Mouse (Mus musculus) embryo, embryonic 10.5 days (tissue): ENCODE results near the gene Wwc2.

Experiments
- DNase-seq: peaks from one replicate; pipeline ENCODE4 v3.0.0-alpha.2; 2015; ENCODE audit warnings: low spot score

Gene Wwc2

DNA sequence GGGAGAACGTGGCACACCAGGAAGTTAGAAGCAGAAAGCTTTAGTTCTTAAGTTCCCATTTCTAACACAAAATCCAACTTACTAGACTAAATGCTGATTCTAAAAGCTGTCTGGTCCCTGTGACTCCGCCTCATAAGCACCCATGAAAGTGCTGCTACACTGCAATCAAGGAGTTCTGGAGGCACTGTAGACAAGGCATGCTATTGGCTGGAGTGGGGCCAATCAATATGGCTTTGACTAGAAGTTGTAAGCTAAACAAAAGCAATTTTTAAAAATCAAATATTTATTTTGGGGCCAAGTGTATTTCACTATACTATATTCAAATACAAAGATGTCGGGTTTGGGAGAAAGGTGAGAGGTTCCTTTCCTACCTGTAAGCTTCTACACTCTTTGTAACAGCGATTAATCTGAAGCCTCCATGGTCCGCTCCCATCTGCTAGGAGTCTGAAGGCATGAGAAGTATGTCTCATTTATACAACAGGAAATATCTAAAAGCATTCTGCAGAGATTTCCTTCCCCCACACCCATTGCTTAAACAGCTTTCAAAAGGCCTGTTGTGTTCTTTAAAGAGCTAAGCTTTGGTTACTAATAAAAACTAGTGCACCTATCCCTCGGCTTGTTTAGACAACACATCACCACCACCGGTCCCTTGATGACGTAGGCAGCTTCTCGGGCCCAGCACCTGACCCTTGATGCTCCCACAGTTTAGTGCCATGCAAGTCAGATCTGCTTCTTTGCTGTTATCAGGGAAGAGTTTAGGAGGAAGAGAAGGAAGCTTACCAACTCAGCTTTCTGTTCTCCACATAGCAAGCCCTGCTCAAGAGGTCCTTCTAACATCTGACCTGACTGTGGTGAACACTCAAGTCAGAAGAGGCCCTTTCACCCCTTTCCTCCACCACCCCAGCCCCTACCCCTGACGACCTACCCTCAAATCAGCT is 50.5 kb downstream of the Wwc2 start:
- DNase-seq, result no peak

DNA sequence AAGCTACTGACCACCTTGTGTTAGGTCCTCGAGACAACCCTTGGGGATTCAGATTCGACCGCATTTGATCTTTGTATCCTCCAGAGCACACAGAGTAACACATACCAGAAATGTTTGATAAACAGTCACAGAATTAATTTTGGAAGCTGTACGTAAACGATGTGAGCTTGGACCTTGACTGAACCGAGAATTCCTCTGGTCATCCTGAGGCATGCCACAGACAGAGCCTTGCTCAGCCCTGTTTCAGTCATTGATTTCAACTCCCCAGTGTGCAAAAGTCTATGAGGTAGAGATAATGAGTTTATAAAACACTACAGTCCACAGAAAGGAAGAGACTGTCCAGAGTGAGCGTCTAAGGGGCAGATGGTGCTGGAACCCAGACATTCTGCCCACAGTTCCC is 51.5 kb downstream of the Wwc2 start:
- DNase-seq, result no peak

DNA sequence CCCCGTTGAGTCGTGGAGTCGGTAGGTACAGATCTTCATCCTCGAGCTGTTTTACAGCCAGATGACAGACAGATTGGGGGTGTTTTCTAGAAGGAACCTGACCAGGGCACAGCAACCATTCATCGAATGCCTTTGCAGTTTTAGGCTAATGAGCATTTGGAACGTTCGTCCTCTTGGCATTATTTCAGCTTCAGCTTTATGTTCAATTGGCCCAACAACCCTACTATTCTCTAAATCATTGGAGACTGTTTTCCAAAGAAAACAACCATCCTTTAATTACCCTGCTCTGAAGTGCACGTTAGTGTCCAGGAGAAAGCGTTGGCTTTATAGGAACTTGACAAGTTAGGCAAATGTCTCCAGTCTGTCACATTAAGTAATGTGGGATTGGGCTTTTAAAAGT is 54.3 kb downstream of the Wwc2 start:
- DNase-seq, result no peak

DNA sequence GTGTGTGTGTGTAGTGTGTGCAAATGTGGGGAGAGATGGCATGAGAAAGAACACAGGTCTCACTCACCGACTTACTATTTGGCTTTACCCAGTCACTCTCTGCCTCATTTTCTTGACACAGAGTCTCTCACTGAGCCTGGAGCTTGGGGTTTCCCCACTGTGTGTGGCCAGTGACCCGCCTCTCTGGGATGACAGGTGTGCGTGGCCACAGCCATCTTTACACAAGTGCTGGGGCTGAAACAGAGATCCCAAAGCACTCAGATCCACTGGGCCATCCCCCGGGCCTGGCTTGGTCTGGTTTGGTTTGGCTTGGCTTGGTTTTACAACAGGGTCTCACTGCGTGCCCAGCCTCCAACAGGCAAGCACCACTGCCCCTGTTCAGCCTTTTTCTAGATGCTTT is 55.3 kb downstream of the Wwc2 start:
- DNase-seq, result no peak

DNA sequence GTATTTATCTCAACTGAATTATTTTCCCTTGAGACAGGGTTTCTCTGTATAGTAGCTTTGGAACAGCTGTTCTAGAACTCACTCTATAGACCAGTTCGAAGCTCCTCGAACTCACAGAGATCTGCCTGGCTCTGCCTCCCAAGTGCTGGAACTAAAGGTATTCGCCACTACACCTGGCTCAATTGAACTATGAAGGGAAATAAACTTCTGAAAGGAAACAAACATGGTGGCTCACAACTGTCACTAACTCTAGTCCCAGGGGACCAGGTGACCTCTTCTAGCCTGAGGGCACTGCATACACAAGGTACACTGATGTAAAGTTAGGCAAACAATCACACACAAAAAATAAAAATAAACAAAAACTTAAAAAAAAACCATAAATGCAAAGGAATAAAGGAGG is 57.6 kb downstream of the Wwc2 start:
- no peak for DNase-seq

DNA sequence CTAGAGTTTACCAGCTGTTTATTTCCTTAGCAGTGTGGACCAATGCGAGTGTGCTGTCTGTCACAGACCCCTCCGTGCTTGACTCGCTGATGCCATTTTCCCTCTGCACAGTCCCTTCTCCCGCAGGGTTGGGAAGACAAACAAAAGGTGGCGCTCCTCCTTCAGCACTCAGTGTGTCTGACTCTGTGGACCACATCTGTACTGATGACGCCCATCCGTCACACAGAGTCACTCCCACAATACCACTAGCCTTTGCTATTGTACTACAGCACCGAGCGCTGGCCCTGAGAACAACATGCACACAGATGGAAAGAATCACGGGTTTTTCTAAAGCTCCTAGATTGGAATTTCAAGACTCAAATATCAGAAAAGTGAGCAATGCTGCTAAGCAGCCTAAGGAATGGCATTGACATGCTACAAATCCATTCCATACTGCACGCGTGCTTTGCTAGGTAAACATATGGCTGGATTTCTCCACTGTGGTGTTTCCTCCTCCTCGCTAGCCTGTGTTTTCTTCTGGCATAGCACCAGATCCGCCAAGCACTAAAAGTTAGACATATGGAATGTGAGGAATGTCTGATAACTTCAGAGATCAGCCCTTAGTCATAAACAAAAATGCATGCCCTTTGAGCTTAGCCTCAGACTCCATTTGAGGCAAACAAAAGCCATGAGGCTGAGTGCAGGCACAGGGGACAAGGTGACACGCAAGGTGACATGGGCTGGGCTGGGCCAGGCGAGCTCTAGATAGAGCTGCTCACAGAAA is 58.5 kb downstream of the Wwc2 start:
- peak; percentile 64 for DNase-seq

DNA sequence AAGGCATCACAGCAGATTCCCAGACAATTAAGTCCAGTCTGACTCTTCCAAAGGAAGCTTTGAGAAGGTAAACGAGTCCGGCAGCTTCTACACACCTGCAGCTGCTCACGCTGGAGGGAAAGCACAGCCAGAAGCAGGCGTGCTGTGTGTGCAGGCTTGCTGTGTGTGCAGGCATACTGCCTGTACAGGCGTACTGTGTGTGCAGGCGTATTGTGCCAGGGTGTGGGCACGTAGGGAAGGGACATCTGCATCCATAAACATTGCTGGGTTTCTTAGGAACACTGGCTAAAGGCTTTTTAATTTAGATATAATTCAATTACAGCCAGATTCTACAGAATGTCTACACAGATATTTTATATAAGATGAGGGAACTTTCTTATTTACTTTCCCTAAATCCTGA is 59.4 kb downstream of the Wwc2 start:
- no peak for DNase-seq

DNA sequence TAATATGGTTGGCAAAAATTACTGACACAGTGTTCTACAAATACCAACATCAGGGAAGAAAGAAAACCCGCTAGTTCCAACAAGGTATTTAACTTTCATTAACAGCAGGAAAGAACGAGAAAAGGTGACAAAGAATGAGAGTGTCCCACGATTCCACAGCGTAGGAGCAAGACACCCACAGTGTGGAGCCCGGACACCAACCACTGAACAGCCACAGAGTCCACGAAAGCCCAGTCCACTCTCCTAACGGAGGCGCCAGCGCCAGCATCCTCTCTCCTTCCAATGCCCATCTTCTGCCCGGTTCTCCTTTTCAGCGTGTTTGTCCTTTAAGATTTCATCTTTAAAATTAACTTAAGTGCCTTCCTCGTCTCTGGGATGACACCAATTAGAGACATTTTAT is 61.1 kb downstream of the Wwc2 start:
- no peak for DNase-seq

DNA sequence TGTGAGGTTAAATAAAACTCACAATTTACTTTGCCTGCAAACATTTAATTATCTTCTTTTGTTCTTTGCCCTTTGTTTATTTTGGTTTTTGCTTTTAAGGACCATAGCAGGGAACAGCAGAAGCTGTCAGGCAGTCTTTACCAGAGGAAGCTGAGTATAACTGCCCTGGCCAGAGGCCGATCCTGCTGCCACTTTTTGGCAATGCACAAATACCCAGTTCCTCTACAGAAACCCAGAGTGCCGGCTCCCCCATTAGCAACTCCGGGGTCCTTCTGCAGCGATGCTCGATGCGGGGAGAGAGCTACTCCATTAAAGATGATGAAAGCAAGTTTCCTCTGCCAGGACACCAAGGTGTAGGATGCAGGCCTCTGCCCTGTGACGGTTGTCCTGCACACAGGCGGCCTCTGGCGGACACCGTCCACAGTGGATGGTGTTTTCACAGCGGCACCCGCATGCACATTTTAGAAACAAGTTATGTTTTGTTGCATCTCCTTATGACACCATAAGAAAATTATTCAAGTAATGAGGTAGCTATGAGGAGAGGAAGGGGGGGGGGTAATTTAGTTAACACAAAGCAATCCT is 62.0 kb downstream of the Wwc2 start:
- no peak for DNase-seq

DNA sequence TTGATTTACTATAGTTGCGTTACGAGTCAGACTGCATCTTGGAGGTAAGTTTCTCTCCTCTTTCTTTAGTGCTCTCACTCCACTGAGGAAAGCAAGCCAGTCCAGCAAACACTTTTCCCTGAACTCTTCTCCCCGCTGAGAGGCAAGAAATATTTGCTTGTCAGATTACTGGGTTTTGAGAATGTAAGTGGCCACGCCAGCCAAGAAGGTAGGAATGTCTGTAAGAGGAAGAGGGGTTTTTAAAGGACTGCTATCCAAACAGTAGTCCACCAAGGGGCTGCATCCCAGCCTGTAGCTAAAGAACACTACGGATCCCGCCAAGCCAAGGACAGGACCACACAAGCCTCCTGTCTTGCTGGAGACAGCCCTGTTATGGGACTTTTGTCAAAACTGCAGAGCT is 65.8 kb downstream of the Wwc2 start:
- DNase-seq, result no peak

DNA sequence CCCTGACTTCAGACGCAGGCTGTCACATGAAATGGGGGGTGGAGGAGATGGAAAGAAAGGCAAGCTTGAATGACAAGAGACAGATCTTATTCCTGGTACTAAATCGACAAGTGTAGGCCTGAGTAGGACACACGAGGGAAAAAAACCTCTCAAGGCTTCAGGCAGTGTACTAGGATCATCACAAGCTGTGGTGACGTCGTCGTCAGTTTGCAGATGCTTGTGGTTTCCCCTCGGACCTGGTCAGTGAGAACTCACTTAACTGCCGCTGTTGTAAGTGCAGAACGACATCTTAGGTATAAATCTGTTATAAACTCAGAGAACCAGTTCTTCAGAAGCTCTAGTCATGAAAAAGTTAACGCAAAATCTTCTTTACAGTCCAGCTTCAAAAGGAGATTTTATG is 67.9 kb downstream of the Wwc2 start:
- DNase-seq, result no peak

DNA sequence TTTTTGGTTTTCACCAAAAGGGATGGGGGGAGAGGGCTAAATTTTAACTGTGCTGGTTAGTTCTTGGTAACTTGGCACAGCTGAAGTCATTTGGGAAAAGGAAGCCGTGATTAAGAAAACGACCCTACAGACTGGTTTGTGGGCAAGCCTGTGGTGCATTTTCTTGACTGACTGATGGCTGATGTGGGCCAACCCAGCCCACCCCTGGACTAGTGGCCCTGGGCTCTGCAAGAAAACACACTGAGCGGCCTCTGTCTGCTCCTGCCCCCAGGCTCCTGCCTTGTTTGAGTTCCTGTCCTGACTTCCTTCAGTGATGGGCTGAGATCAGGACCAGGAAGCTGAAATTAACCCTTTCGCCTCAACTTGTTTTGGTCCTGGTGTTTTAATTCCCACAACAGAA is 68.7 kb downstream of the Wwc2 start:
- no peak for DNase-seq

DNA sequence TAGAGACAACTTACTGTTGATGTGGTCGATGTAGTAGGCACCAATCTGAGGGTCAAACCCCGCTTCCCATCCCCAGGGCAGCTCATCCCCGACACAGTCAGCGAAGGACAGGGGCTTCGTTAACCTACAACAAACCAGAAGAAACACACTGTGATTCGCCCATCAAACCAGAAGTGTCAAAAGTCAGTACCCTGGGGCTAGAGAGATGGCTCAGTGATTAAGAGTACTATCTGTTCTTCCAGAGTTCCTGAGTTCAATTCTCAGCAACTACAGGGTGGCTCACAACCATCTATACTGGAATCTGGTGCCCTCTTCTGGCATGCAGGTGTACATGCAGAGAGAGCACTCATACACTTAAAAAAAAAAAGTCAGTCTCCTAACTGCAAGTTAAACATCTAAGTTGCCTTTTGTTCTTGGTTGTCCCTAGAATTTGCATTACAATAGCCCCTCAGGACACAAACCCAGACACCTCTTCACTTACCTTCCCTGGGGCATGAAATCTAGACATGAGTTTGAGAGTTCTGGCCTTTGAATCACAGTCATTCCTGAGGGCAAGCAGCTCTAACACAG is 70.1 kb downstream of the Wwc2 start:
- DNase-seq, result no peak

DNA sequence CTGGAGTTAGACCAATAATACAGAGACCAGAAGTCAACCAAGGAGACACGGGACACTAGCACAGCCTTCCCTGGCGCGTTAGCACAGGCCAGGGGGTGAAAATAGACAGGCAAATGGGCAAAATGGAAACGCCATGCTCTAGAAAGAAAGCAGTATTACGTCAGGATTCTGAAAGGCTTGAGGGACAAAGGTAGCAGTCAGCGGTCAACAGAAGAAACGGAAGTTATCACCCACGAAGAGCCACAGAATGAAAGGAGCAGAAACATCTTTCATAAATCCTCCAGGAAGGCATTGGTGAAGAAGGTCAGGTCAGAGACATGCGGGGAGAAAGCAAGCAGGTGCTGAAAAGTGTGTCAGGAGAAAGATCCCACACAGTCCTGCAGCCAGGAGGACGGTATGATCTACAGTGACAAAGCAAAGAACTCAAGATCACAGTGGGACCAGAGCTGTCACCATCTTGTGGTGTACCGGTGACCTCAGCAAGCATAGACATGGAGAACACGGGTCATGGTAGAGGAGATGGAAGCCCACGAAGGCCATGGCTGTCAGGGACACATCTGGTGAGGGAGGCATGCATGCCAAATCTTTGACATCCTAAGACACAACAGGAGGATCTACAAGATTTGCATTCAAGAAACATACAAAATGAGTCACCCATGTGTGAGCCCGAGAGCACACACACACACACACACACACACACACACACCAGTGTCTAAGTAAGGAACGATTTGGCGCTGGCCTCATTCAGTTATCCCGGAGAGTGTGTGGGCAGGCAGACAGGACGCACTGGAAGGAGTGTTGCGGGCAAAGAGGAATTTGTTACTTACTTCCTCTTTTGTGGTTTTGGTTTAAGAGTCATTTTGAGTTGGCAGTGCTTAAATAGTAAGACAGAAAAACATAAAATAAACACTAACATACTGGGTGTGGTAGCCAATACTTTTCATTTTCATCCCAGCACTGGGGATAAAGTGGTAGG is 73.4 kb downstream of the Wwc2 start:
- DNase-seq, result no peak

DNA sequence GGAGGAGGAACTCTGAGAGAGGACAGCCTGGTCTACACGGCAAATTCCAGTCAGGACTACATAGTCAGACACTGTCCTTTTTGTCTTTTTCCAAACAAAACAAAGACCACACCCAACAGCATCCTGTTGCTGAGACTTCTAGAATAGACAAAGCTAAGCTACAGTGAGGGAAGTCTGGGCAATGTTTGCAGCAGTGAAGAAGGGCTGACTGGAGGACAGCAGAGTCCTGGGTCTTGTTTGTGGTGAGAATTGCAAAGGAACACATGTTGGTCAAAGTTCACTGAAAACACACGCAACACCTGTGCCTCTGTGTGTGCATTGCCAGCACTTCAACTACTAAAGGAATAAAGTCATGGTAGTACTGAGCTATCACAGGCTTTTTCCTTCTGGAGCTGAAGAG is 75.2 kb downstream of the Wwc2 start:
- DNase-seq, result no peak

DNA sequence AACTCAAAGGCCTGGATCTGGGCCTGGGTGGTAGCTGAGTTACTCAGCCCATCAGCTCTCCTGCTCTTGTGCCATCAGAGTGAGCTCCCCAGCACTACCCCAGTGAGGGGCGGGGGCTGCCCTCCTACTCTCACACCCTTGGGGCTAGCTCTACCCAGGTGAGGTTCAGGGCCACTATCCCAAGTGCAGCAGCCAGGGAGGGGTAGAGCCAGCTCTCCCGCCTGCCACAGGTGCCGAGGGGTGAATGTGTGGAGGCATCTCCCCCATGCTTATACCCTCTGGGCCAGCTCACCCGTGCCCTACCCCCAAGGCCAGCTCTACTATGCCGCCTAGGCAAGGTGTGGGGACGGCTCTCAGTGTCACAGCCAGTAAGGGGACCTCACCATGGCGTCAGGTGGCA is 75.8 kb downstream of the Wwc2 start:
- no peak for DNase-seq

DNA sequence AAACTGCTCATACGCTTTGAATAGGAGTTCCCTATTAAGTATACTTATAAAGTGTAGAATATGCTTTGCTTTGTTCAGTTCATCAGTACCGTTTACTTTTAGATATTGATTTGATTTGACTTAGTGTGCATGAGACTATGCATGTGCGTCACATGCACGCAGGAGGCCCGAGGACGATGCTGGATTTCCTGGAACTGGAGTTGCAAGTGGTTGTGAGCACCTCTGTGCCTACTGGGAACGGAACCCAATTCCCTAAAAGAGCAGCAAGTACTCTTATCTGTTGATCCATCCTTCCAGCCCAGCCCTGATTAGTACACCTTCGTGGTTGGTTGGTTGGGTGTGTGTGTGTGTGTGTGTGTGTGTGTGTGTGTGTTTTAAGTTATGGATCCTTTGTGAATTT is 76.6 kb downstream of the Wwc2 start:
- no peak for DNase-seq

DNA sequence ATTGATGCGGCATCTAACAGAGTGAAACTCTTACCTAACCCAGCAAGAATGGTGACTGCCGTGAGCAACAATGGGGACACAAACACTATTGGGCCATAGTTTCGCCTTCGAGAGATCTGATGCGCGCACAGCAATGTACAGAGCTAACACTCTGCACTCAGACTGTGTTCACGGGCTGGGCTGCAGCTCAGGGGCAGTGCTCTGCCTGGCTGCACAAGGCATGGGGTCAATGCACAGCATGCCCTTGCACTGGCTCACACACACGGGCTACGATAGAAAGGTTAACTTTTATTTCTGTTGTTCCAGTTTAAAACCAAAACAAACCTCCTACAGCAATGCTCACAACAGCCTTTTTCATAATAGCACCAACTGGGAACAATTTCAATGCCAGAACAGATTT is 77.1 kb downstream of the Wwc2 start:
- no peak for DNase-seq

DNA sequence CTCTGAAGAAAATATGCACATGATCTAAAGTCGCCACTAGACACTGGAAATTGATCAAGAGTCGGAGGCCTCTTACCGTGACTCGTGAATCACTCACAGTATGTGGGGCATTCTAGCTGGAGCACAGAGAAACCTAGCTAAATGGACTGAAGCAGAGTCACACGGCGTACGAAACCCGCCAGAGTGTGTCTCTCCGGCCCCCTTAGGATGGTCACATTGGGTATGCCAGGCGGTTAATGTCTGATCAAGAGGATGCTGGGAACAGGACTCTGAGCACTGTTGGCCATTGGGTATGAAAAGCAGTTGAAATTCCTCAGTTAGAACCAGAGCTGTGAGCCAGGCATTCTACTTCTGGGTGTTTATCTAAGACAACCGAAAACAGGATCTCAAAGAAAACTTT is 81.0 kb downstream of the Wwc2 start:
- DNase-seq, result no peak

DNA sequence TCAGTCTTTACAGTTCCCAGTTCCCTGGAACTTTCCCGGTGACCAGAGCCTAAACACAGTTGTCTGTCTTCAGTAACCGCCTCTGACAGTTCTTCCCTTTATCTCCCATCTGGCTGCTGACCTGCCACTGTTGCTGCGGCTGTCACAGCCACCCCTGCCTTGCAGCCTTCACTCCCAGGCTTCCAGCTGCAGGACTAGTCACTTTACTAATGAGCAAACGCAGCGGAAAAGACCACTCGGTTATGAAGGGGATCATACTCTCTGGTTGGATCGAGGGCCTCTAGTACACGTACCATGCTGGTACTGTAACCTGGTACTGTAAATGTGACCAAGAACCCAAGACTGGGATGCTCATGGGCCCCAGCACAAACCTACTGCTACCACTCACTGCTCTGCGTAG is 83.7 kb downstream of the Wwc2 start:
- DNase-seq, result no peak

DNA sequence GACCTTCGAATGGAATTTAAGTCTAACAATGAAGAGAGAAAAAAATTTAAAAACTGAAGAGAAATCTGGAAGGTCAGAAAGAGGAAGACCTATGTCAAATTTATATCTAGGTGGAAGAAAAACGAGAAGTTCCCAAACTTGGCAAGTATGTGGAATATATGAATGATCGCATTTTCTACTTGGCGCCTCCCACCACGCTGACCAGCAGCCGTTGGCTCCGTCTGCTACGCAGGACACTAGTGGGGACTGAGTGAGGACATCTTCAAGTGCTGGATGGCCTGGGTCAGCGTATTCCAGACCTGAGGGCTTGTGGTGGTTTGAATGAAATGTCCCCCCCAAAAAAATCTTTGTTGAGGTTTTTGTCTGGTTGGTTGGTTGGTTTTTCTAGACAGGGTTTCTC is 84.6 kb downstream of the Wwc2 start:
- DNase-seq, result no peak

DNA sequence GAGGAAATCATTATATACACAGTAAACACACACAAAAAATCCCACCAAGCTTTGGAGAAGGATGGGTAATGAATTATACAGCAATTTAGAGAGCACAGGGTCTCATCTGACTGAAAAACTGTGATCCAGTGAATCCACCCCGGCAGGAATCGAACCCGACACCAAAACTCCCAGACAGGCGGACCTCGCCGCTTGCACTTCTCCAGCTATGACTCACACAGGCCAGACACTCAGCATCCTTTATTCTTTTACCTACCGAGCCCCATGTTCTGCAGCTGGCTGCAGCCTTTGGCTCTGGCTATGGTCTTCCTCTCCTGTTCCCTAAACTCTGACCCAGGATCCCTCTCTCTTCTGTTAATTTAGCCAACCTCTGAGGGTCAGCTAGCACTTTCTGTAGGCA is 85.5 kb downstream of the Wwc2 start:
- no peak for DNase-seq
